Mouse (Mus musculus) embryonic fibroblast, embryonic 13.5 days (primary cell): ENCODE measurements around the gene Trpm8.

Source experiments
- CTCF ChIP-seq: IDR thresholded peaks from 2 replicates; pipeline ENCODE4 v1.5.1; 2011; ENCODE audit warnings: mild to moderate bottlenecking, control low read depth, low read length, moderate library complexity, borderline replicate concordance; ENCODE audit not compliant: insufficient read depth
- POLR2A ChIP-seq: IDR thresholded peaks from 2 replicates; pipeline ENCODE4 v1.6.1; 2011; ENCODE audit warnings: low read depth, mild to moderate bottlenecking, control low read depth, low read length, moderate library complexity

DNA sequence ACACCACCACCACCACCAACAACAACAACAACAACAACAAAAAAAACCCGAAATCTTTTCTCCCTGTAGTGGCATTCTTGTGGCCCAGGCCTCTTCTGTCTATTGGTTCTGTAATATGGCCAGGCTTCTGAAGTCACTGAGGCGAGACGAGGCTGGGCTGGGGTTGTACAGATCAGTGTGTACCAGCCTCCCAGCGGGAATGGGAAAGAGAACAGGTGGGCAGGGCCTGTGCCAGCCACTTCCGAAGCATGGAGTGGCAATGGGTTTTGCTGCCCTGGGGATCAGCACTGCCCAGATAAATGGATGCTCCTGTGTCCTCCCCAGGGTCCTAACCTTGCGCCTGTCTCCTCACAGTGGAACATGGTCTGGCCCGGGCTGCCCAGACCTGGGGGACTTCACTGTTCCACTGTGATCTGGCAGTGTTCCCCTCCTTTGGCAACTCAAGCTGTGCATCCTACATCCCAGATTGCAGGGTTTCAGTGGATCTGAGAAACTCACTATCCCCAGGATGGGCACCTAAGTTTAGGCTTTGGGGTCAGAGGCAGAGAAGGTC, 80.7 kb downstream of the Trpm8 start:
- no peak for TF ChIP-seq CTCF
- TF ChIP-seq POLR2A, result no peak
